Mouse (Mus musculus) olfactory bulb, adult 2 months (tissue): Measurements from ENCODE around the gene A430005L14Rik. TPM values are rescaled to one million over a fixed set of nuclear protein-coding genes. Genes with fewer than 3 reads are reported as not detected.

Experiments used
- H3K27ac ChIP-seq: fragments of 200-500 bp; 2 replicates; pipeline ENCODE4 v1.5.1; 2012; ENCODE audit warnings: low read depth, low read length; ENCODE audit not compliant: insufficient read depth
- H3K4me1 ChIP-seq: fragments of 200-500 bp; 2 replicates; pipeline ENCODE4 v1.6.1; 2012; ENCODE audit warnings: low read length; ENCODE audit not compliant: control insufficient read depth, insufficient read depth
- H3K4me3 ChIP-seq: fragments of 200-500 bp; 2 replicates; pipeline ENCODE4 v1.5.1; 2012; ENCODE audit warnings: mild to moderate bottlenecking, low read depth, low read length, moderate library complexity; ENCODE audit not compliant: insufficient read depth
- CTCF ChIP-seq: fragments of 200-500 bp; IDR thresholded peaks from 2 replicates; pipeline ENCODE4 v1.5.1; 2012; ENCODE audit warnings: low read depth, mild to moderate bottlenecking, low read length, moderate library complexity; ENCODE audit not compliant: insufficient read depth
- POLR2A ChIP-seq: fragments of 200-500 bp; IDR thresholded peaks from 2 replicates; pipeline ENCODE4 v1.6.1; 2012; ENCODE audit warnings: mild to moderate bottlenecking, low read depth, low read length, moderate library complexity; ENCODE audit not compliant: insufficient read depth
- WGBS: fragments of 180-500 bp; shearing (Covaris S2); methylation state at CpG from one replicate; pipeline ENCODE4 v1.1.7; 2018; 5-methylcytosine and 5-hydroxymethylcytosine counted together
- polyA plus RNA-seq: library from polyadenylated mRNA; stranded (reverse); fragments of >200 nt; gene quantifications from 2 replicates; pipeline ENCODE4 v1.2.4, GENCODE M21; 2012; ENCODE audit warnings: low replicate concordance; ENCODE audit not compliant: missing spikeins, insufficient read depth, insufficient read length

The A430005L14Rik gene
- polyA plus RNA-seq, 1 experiment, result not detected

GRCm38 (mm10) chr4:153966651-153967050 is 9.6 kb downstream of the A430005L14Rik start:
- Histone ChIP-seq H3K4me3 (no peak overlapping the region), H3K4me1 (no peaks in the 10 kb centered on the region), H3K27ac (no peak overlapping the region)
- TF ChIP-seq CTCF (no peak), POLR2A (no peak)
- 81% methylated on average over 5 of the region's 5 CpGs for WGBS

- 73% methylated on average over 2 of the region's 2 CpGs for WGBS
- no peaks in the 10 kb centered on the region for H3K4me1 ChIP-seq
- no peak overlapping the region for H3K27ac ChIP-seq
- no peak overlapping the region for H3K4me3 ChIP-seq
- no peak for TF ChIP-seq CTCF
Measured at GRCm38 (mm10) chr4:153967556-153967955, 10.5 kb downstream of the A430005L14Rik start.

GRCm38 (mm10) chr4:153968063-153968462 is 11.0 kb downstream of the A430005L14Rik start:
- Histone ChIP-seq H3K27ac (no peak overlapping the region), H3K4me3 (no peak overlapping the region), H3K4me1 (no peaks in the 10 kb centered on the region)
- TF ChIP-seq POLR2A, result no peak
- TF ChIP-seq CTCF, result no peak
- WGBS, result 84% methylated on average over 2 of the region's 2 CpGs

DNA sequence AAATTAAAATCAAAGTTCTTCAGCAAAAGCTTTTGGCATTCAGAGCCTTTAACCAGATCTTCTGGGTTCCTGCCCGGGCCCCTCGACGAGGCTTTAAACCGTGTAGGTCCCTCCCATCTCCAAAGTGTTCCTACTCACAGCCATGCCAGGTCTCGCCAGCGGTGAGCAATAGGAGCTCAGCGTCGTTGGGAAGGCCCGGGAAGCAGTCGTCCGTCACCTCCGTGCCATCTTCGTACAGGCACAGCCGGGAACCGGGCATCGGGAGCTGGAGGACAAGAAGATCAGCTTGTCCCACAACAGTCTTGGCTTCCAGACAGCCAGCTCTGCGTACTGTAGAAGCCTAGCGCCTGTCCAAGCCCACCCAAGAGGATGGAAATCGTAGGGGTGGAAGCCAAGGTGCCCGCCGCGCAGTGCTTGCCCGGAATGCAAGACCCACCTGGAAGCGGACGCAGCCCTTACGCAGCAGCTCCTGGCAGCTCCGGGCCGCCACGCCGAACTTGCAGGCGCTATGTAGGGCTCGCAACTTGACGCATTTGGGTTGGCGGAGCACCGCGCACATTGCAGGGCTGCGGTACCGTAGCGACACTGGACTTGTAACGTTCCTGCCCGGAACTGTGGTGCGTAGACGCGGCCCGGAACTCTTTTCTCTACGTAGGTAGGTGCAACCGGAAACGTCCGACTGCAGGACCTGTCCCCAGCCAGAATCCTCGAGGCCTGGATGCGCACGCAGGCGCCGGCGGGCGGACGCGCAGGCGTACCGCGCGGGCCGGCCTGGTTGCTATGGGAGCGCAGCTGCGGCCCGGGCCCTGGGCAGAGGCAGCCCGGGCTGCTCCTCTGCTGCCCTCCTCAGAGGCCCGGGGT is 17.6 kb downstream of the A430005L14Rik start, which contains the start of the genes Dffb and Cep104:
TSS of gene Dffb (minus strand) at position 696 of the 861 bp plus-strand sequence.
TSS of gene Cep104 (plus strand) at position 764 of the 861 bp plus-strand sequence.
- Histone ChIP-seq H3K4me3 (peak within 1 kb of the TSS; percentile 69), H3K4me1 (peaks cover 18% of the 10 kb centered on the region), H3K27ac (peak within 1 kb of the TSS; percentile 43)
- TF ChIP-seq POLR2A (peak; percentile 57), CTCF (no peak)
- under 1% methylated on average over 68 of the region's 68 CpGs for WGBS

DNA sequence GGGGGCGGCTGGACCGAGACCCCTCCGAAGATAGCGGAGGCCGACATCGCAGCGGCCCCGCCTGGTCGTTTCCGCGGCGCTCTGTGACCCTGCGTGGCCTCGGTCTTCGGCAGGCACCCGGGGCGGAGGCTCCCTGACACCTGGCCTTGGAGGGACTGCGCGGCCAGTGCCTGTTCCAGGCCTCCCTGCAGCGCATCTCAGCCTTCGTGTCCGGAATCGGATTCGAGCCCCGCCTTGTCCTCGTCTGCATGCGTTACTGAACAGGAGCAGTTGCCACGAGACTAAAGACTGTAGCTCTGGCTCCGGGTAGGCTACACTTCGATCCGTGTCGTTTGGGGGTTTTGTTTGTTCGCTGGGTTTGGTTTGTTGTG is 18.2 kb downstream of the A430005L14Rik start:
- H3K27ac ChIP-seq, result peak overlapping the region; percentile 22; the same call in 1 of the 2 replicates
- H3K4me1 ChIP-seq, result peaks cover 22% of the 10 kb centered on the region
- TF ChIP-seq CTCF (no peak), POLR2A (no peak; the same call in 1 of the 2 replicates)
- under 1% methylated on average over 33 of the region's 33 CpGs for WGBS
- peak overlapping the region; percentile 69 for H3K4me3 ChIP-seq

DNA sequence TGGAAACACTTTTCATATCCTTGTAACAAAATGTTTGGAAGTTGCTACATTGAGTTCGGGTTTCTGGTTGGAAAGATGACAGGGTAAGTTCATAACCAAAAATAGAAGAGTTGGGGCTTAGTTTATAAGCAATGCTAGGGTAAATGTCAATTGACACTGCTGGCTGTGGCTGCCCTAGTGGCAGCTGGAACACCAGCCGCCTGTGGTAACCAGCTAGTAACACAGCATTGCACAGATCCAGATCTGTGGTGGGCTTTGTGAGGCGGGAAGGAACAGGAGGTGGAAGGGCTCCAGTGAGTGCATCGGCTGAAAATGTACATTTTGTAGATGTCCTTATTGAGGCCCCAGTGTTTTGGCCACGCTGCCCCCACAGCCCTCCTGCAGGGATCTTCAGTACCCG is 18.7 kb downstream of the A430005L14Rik start:
- Histone ChIP-seq H3K27ac (no peak overlapping the region), H3K4me3 (peak overlapping the region; percentile 44), H3K4me1 (peaks cover 27% of the 10 kb centered on the region)
- no peak for TF ChIP-seq CTCF
- WGBS, result 22% methylated on average over 6 of the region's 6 CpGs

DNA sequence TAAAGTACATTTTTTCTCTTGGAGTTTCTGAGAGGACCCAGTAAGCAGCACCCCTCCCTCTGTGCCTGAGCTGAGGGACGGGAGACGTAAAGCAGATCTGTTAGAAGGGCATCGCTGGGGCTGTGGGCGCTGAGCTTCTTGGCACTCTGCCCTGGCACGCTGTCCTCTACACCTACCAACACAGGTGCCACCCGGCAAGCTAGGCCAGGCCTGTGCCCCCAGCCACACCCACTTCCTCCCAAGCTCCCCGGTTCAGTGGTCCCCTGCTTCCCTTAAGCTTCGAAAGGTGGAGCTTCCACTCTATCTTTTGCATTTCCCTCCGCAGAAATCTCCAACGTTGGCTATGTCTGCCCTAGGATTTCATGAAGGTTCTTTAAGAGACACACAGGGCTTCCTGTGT is 22.2 kb downstream of the A430005L14Rik start:
- TF ChIP-seq POLR2A (no peak), CTCF (no peak)
- H3K4me1 ChIP-seq, result peaks cover 23% of the 10 kb centered on the region
- H3K4me3 ChIP-seq, result no peak overlapping the region
- no peak overlapping the region for H3K27ac ChIP-seq
- 88% methylated on average over 10 of the region's 10 CpGs for WGBS

GRCm38 (mm10) chr4:153980470-153980869 is 23.4 kb downstream of the A430005L14Rik start:
- WGBS, result 59% methylated on average over 11 of the region's 11 CpGs

GRCm38 (mm10) chr4:153992715-153993114 is 35.7 kb downstream of the A430005L14Rik start:
- Histone ChIP-seq H3K4me3 (no peak overlapping the region), H3K27ac (no peak overlapping the region), H3K4me1 (no peaks in the 10 kb centered on the region)
- WGBS, result 89% methylated on average over 10 of the region's 10 CpGs
- no peak for TF ChIP-seq CTCF
- TF ChIP-seq POLR2A, result no peak

More at GRCm38 (mm10) chr4:153980470-153980869, 23.4 kb downstream of the A430005L14Rik start:
- no peak for TF ChIP-seq POLR2A
- no peak for TF ChIP-seq CTCF
- H3K4me3 ChIP-seq, result no peak overlapping the region
- H3K27ac ChIP-seq, result peak overlapping the region; percentile 28; the same call in 1 of the 2 replicates
- H3K4me1 ChIP-seq, result peaks cover 23% of the 10 kb centered on the region

DNA sequence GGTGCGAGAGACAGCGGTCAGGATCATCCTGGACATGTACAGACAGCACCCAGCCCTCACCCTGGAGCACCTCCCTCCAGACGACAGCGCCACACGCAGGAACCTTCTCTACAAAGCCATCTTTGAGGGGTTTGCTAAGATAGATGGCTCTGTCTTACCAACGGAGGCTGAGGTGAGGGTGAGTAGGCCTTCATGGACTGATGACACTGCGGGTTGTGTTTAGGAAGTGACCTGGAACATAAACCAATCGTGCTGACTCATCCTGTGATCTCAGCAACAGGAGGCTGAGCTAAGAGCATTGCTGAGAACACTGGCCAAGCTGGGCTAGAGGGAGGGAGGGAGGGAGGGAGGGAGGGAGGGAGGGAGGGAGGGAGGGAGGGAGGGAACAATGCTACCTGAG is 36.5 kb downstream of the A430005L14Rik start:
- WGBS, result 91% methylated on average over 8 of the region's 8 CpGs
- no peak overlapping the region for H3K27ac ChIP-seq
- TF ChIP-seq POLR2A (no peak), CTCF (no peak)
- no peak overlapping the region for H3K4me3 ChIP-seq
- H3K4me1 ChIP-seq, result no peaks in the 10 kb centered on the region
